9 mouse cellular contexts compared by ENCODE assay signal in the genomic region with DNA sequence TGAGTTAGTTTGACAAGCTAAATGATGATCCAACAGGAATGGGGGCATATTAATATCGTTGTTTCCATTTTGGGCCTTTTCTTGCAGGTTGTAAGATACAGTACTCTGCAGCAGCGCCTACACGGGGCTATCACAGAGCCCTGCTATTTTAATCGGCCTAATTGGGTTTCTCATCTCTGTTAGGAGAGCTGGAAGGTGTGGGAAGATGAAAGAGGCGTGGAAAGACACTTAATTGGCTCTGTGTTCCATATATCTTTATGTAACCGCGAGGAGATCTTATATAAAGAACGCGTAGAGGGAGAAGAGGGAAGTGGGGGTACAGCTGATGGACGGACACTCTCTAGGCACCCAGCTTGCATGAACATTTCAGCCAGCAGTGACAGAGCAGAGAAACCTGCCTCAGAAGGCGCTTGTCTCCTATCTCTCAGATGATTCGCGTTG.
A peak's percentile ranks its signal among the peaks of the same experiment; 100 is the strongest.
DNase-seq lines count a peak whose midpoint lies in the region; ATAC-seq lines count a peak whose summit lies in the region.
"Had no signal": no experiment of that assay in that cellular context is flagged by ENCODE, and none has a peak within 500 bp of the region (broad histone marks: within the 10 kb centered on the region; RNA-seq: fewer than 3 reads in every experiment).

No protein-coding gene starts in this region.

- no peak overlapping the region for H3K9ac ChIP-seq in heart, embryonic 14.5 days (ENCODE audit: low read length)
- H3K9ac ChIP-seq in embryonic facial prominence, embryonic 14.5 days (ENCODE audit: low read depth, low read length) = 0 out of 2 replicates have a peak overlapping the region, but pooled peaks have one; percentile 19
- no peak overlapping the region for H3K9ac ChIP-seq in hindbrain, embryonic 13.5 days
- no peak overlapping the region for H3K9ac ChIP-seq in midbrain, embryonic 16.5 days (ENCODE audit: low read depth, low read length)

- 57% methylated on average over 13 of the region's 13 CpGs for WGBS in heart, embryonic 14.5 days
- 59% methylated on average over 13 of the region's 13 CpGs for WGBS in embryonic facial prominence, embryonic 14.5 days
- 61% methylated on average over 13 of the region's 13 CpGs for WGBS in hindbrain, embryonic 13.5 days
- WGBS in midbrain, embryonic 16.5 days = 62% methylated on average over 13 of the region's 13 CpGs

- H3K4me3 ChIP-seq in heart, embryonic 14.5 days (ENCODE audit: control insufficient read depth in 1 of 2, insufficient read depth in 1 of 2, low read depth in 1 of 2, low read length in 2 of 2) = no peak overlapping the region
- no peak overlapping the region for H3K4me3 ChIP-seq in embryonic facial prominence, embryonic 14.5 days (ENCODE audit: low read depth, low read length)
- H3K4me3 ChIP-seq in hindbrain, embryonic 13.5 days = no peak overlapping the region
- H3K4me3 ChIP-seq in midbrain, embryonic 16.5 days (ENCODE audit: low read depth, low read length) = no peak overlapping the region

- no peak overlapping the region for H3K27ac ChIP-seq in heart, embryonic 14.5 days (replicated peaks in 1 of 2; ENCODE audit: control insufficient read depth in 1 of 2, insufficient read depth in 1 of 2, low read depth in 2 of 2, low read length in 2 of 2)
- H3K27ac ChIP-seq in embryonic facial prominence, embryonic 14.5 days (replicated peaks; ENCODE audit: low read depth, low read length) = no peak overlapping the region
- no peak overlapping the region for H3K27ac ChIP-seq in hindbrain, embryonic 13.5 days
- H3K27ac ChIP-seq in midbrain, embryonic 16.5 days (ENCODE audit: low read length) = no peak overlapping the region
- H3K27ac ChIP-seq: macrophage had no signal

- DNase-seq in heart, postnatal 4 days = no peak
- DNase-seq in embryonic facial prominence, embryonic 14.5 days (ENCODE audit: low spot score) = no peak
- DNase-seq in liver = no peak
- DNase-seq in spleen, postnatal 14 days (ENCODE audit: low spot score in 2 of 2) = no peak
- DNase-seq in thymus, postnatal 10 days (ENCODE audit: low spot score in 2 of 2) = no peak

- H3K9me3 ChIP-seq in heart, embryonic 14.5 days (ENCODE audit: control insufficient read depth, low read length) = no peaks in the 10 kb centered on the region
- H3K9me3 ChIP-seq in embryonic facial prominence, embryonic 14.5 days (ENCODE audit: control insufficient read depth, low read length) = no peaks in the 10 kb centered on the region
- H3K9me3 ChIP-seq in hindbrain, embryonic 13.5 days = no peaks in the 10 kb centered on the region
- H3K9me3 ChIP-seq in midbrain, embryonic 16.5 days (replicated peaks; ENCODE audit: control insufficient read depth, low read length, poor library complexity, severe bottlenecking) = no peaks in the 10 kb centered on the region

- H3K4me2 ChIP-seq in heart, embryonic 14.5 days (ENCODE audit: low read length) = peak overlapping the region; percentile 26; the same call in 1 of the 2 replicates
- peak overlapping the region; percentile 36 for H3K4me2 ChIP-seq in embryonic facial prominence, embryonic 14.5 days (ENCODE audit: low read depth, low read length)
- H3K4me2 ChIP-seq in hindbrain, embryonic 13.5 days = peak overlapping the region; percentile 41
- peak overlapping the region; percentile 37; the same call in 1 of the 2 replicates for H3K4me2 ChIP-seq in midbrain, embryonic 16.5 days (ENCODE audit: low read length)

- H3K36me3 ChIP-seq in heart, embryonic 14.5 days (ENCODE audit: control insufficient read depth, insufficient read depth, low read length) = no peaks in the 10 kb centered on the region
- H3K36me3 ChIP-seq in embryonic facial prominence, embryonic 14.5 days (ENCODE audit: control insufficient read depth, insufficient read depth, low read length) = no peaks in the 10 kb centered on the region
- H3K36me3 ChIP-seq in hindbrain, embryonic 13.5 days = no peaks in the 10 kb centered on the region
- no peaks in the 10 kb centered on the region for H3K36me3 ChIP-seq in midbrain, embryonic 16.5 days (ENCODE audit: control insufficient read depth, insufficient read depth, low read length)

- H3K4me1 ChIP-seq in heart, embryonic 14.5 days (ENCODE audit: control insufficient read depth in 2 of 2, insufficient read depth in 2 of 2, low read length in 2 of 2) = no peaks in the 10 kb centered on the region
- H3K4me1 ChIP-seq in embryonic facial prominence, embryonic 14.5 days (ENCODE audit: control insufficient read depth, insufficient read depth, low read length) = 0 out of 2 replicates have a peak, but pooled peaks cover 6% of the 10 kb centered on the region
- H3K4me1 ChIP-seq in hindbrain, embryonic 13.5 days (replicated peaks) = 0 out of 2 replicates have a peak, but pooled peaks cover 3% of the 10 kb centered on the region
- H3K4me1 ChIP-seq in midbrain, embryonic 16.5 days (ENCODE audit: control insufficient read depth, insufficient read depth, low read length) = 0 out of 2 replicates have a peak, but pooled peaks cover 3% of the 10 kb centered on the region

- H3K27me3 ChIP-seq in heart, embryonic 14.5 days (ENCODE audit: control insufficient read depth, insufficient read depth, low read length) = no peaks in the 10 kb centered on the region
- H3K27me3 ChIP-seq in embryonic facial prominence, embryonic 14.5 days (replicated peaks; ENCODE audit: control insufficient read depth, insufficient read depth, low read length) = peaks cover 3% of the 10 kb centered on the region; the same call in 1 of the 2 replicates
- no peaks in the 10 kb centered on the region for H3K27me3 ChIP-seq in hindbrain, embryonic 13.5 days
- no peaks in the 10 kb centered on the region for H3K27me3 ChIP-seq in midbrain, embryonic 16.5 days (ENCODE audit: control insufficient read depth, insufficient read depth, low read depth, low read length)

- no peak for ATAC-seq in heart, embryonic 14.5 days (ENCODE audit: insufficient number of reproducible peaks, insufficient read depth, low FRiP score, low read depth)
- no peak for ATAC-seq in embryonic facial prominence, embryonic 14.5 days (ENCODE audit: low read depth)
- ATAC-seq in hindbrain, embryonic 13.5 days (ENCODE audit: low FRiP score) = no peak
- no peak for ATAC-seq in midbrain, embryonic 16.5 days
